Mouse (Mus musculus) large intestine, adult 2 months (tissue): ENCODE data around the gene Gsg1l. TPM values are rescaled to one million over a fixed set of nuclear protein-coding genes. Genes with fewer than 3 reads are reported as not detected.

ENCODE experiments used
- DNase-seq: peaks from one replicate; pipeline ENCODE4 v3.0.0-alpha.2; 2012; ENCODE audit warnings: low read depth, low spot score
- WGBS: fragments of 180-500 bp; shearing (Covaris S2); methylation state at CpG from one replicate; pipeline ENCODE4 v1.1.7; 2018; 5-methylcytosine and 5-hydroxymethylcytosine counted together
- polyA plus RNA-seq: library from polyadenylated mRNA; depleted of rRNA; stranded (reverse); fragments of >200 nt; gene quantifications from 2 replicates; pipeline ENCODE4 v1.2.3, GENCODE M21; 2012

Gene Gsg1l
- polyA plus RNA-seq, 1 experiment, result 0.33 TPM

DNA sequence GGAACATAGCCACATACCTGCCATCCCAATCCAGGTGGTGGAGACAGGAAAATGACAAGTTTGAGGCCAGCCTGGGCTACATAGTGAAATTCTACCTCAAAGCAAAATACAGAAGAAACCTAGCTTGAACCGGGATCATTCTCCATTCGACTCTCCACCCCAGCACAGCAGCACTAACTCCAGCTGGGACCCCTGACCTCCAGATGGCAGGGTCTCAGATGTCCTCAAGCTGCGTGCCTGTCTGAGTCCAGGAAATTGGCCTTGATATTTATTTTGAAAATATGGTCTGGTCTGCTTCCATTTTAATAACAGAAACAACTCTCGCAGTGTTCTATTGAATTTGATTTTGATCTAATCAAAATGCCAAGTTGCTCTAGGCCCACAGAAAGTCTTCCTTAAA lies 195.1 kb downstream of the Gsg1l start:
- DNase-seq, result no peak
- WGBS, result 80% methylated on average over 4 of the region's 4 CpGs

DNA sequence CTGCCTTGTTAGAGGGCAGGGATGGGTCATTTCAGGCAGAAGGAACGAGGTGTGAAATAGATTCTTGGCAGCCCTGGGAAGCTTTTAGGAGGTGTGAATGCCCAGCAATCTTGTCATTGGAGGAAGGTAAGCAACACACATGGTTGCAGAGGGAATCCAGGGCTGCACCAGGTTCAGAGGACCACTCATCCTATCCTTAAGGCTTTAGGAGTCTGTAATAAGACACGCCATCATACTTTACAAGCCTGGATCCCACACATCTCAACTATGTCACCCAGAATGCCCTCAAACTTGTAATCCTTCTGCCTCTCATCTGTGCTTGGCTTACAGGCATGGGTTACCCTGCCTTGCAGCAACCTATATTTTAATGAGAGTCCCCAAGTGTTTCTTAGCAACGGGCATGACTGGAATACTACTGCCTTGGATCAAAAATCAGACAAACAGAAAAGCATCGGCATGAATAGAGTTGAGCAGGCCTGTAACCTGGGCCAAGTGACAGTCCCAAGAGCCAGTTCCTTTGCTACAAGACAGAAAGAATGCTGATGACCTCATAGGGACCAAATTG lies 196.0 kb downstream of the Gsg1l start:
- 60% methylated on average over 4 of the region's 4 CpGs for WGBS
- DNase-seq, result no peak

GRCm38 (mm10) chr7:125883232-125883631 lies 199.0 kb downstream of the Gsg1l start:
- 77% methylated on average over 2 of the region's 2 CpGs for WGBS
- DNase-seq, result no peak

- 43% methylated on average over 4 of the region's 4 CpGs for WGBS
- no peak for DNase-seq
Measured at GRCm38 (mm10) chr7:125878040-125878439, 204.2 kb downstream of the Gsg1l start.

GRCm38 (mm10) chr7:125873971-125874495 lies 208.2 kb downstream of the Gsg1l start:
- DNase-seq, result no peak
- 75% methylated on average over 6 of the region's 6 CpGs for WGBS

GRCm38 (mm10) chr7:125872874-125873273 lies 209.3 kb downstream of the Gsg1l start:
- WGBS, result 88% methylated on average over 3 of the region's 3 CpGs
- DNase-seq, result no peak

DNA sequence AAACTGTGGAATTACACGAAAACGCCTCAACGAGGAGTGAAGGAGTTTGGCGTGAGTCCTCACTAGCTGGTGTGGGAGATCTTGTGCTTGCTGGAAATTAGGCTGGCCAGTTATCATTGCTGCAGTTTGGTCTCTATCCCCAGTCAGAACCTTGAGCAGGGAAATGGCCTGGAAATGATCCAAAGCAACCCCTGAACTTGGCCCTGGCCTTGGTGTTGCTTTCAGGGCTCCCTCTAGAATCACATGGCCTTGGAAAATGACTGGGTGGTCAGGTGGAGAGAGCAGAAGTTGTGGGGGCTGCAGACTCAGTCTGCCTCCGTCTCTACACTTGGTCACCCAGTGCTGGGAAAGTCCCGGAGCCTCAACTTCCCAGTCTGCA lies 210.0 kb downstream of the Gsg1l start:
- 64% methylated on average over 6 of the region's 6 CpGs for WGBS
- DNase-seq, result no peak

GRCm38 (mm10) chr7:125871404-125872201 lies 210.6 kb downstream of the Gsg1l start:
- no peak for DNase-seq
- WGBS, result 54% methylated on average over 12 of the region's 12 CpGs

DNA sequence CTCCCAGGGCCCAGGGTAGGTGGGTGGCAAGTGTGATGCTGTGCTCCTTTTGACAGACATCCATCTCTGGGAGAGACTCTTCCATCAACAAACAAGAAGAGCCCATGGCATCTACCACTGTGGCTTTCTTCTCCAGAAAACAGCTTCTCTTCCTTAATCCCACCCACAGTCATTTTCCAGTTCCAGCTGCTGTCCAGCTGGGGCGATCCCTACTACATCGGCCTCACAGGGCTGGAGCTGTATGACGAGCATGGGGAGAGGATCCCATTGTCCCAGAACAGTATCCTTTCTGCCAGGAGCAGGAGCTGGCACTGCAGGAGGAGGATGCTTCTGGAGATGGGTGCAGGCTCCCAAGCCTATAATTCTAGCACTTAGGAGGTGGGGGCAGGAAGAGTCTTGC lies 213.6 kb downstream of the Gsg1l start:
- whole genome bisulfite sequencing, result 88% methylated on average over 3 of the region's 3 CpGs

GRCm38 (mm10) chr7:125865234-125865633 lies 217.0 kb downstream of the Gsg1l start:
- WGBS, result 68% methylated on average over 11 of the region's 11 CpGs
- DNase-seq, result no peak

More for the DNA sequence above, 213.6 kb downstream of the Gsg1l start:
- no peak for DNase-seq

- 84% methylated on average over 1 of the region's 1 CpGs for WGBS
Measured at GRCm38 (mm10) chr7:125864026-125864425, 218.2 kb downstream of the Gsg1l start.

GRCm38 (mm10) chr7:125860421-125860820 lies 221.8 kb downstream of the Gsg1l start:
- DNase-seq, result no peak
- 93% methylated on average over 9 of the region's 9 CpGs for WGBS

More at GRCm38 (mm10) chr7:125864026-125864425, 218.2 kb downstream of the Gsg1l start:
- no peak for DNase-seq

- whole genome bisulfite sequencing, result 74% methylated on average over 3 of the region's 3 CpGs
- no peak for DNase-seq
Measured at GRCm38 (mm10) chr7:125859564-125859963, 222.6 kb downstream of the Gsg1l start.

DNA sequence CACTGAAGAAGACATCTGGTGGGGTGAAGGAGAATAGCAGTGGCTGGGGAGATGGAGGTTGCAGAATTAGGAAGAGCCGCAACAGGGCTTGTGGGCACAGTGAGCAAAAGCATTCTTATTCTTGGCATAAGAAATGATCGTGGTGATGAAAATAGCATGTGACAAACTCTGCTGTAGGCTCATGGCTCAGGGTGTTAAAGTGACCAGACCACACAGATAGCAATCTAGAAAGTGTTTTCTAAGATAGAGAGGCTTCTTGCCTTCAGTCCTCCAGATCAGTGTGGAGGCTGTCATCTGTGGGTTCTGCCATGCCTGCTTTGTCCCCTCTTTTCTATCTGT lies 234.7 kb downstream of the Gsg1l start:
- WGBS, result 95% methylated on average over 2 of the region's 2 CpGs
- DNase-seq, result no peak

- WGBS, result 73% methylated on average over 8 of the region's 8 CpGs
- no peak for DNase-seq
Measured at GRCm38 (mm10) chr7:125846866-125847527, 235.2 kb downstream of the Gsg1l start.

DNA sequence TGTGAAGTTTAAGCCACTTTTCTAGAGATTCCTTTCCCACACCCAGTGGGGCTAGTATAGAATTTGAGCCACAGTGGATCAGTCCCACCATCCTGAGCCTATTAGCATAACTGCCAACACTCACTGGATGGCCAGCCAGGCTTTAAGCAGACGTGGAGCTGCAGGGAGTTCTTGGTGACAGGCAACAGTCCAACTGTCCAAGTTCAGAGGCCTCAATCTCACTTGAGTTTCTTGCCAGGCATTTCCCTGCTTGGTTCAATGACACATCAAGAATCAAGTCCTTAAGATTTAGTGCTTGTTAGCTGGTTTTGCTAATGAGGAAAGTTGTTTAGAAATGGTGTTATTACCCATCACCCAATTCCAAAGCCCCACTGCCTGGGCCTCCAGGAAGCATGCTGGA lies 236.6 kb downstream of the Gsg1l start:
- 74% methylated on average over 1 of the region's 1 CpGs for WGBS
- no peak for DNase-seq

GRCm38 (mm10) chr7:125838078-125838742 lies 244.0 kb downstream of the Gsg1l start:
- no peak for DNase-seq
- 81% methylated on average over 5 of the region's 5 CpGs for whole genome bisulfite sequencing

- DNase-seq, result no peak
- 91% methylated on average over 2 of the region's 2 CpGs for WGBS
Measured at GRCm38 (mm10) chr7:125833471-125833870, 248.7 kb downstream of the Gsg1l start.

GRCm38 (mm10) chr7:125832767-125833166 lies 249.4 kb downstream of the Gsg1l start:
- DNase-seq, result no peak
- WGBS, result 78% methylated on average over 1 of the region's 1 CpGs

DNA sequence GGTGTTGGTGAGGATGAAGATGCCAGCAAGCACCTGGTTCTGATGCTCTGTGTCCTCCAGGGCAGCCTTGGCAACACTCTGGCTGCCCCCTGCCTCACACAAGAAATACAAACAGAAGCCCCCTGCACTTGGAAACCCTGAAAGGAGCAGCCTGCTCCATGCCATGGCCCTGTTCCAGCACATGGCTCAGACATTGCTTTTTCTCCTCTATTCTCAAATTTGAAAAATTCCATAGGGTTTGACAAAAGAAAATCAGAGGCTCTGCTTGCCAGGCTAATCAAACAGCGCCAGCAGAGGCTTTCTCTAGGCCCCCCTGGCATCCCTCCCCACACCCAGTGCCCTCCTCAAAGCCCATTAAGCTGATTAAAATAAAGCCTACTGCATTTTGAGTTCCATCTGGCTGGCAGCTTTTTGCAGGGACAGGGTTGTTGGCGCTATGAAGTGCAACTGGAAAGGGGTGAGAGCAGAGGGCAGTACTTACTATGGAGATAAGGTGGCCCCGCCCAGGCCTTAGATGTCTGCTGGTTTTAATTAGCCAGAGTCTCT lies 253.0 kb downstream of the Gsg1l start:
- 68% methylated on average over 3 of the region's 3 CpGs for WGBS
- DNase-seq, result no peak
